Mouse (Mus musculus) embryonic facial prominence, embryonic 12.5 days (tissue): ENCODE results near the gene Ptprq. TPM values are rescaled to one million over a fixed set of nuclear protein-coding genes. Genes with fewer than 3 reads are reported as not detected.
A peak's percentile ranks its signal among the peaks of the same experiment; 100 is the strongest.

Experiments used
- ATAC-seq: fragments of 200-750 bp; cut with Nextera tagmentation; 2 replicates; pipeline ENCODE4 v1.8.0; 2017; ENCODE audit not compliant: insufficient number of reproducible peaks, insufficient read depth, low FRiP score, low TSS enrichment
- H3K27ac ChIP-seq: fragments of 300-500 bp; sonication (generic); 2 replicates; pipeline ENCODE4 v1.5.1; 2016; ENCODE audit warnings: mild to moderate bottlenecking
- H3K27me3 ChIP-seq: fragments of 300-500 bp; sonication (generic); 2 replicates; pipeline ENCODE4 v1.6.1; 2016; ENCODE audit warnings: mild to moderate bottlenecking, moderate library complexity
- H3K36me3 ChIP-seq: fragments of 300-500 bp; sonication (generic); 2 replicates; pipeline ENCODE4 v1.6.1; 2016; ENCODE audit warnings: mild to moderate bottlenecking
- H3K4me1 ChIP-seq: fragments of 300-500 bp; sonication (generic); 2 replicates; pipeline ENCODE4 v1.6.1; 2016
- H3K4me2 ChIP-seq: fragments of 300-500 bp; sonication (generic); replicated peaks from 2 replicates; pipeline ENCODE4 v1.6.1; 2016; ENCODE audit warnings: mild to moderate bottlenecking, moderate library complexity
- H3K4me3 ChIP-seq: fragments of 300-500 bp; sonication (generic); 2 replicates; pipeline ENCODE4 v1.5.1; 2016; ENCODE audit warnings: mild to moderate bottlenecking
- H3K9ac ChIP-seq: fragments of 300-500 bp; sonication (generic); 2 replicates; pipeline ENCODE4 v1.6.1; 2016; ENCODE audit warnings: mild to moderate bottlenecking, moderate library complexity
- H3K9me3 ChIP-seq: fragments of 300-500 bp; sonication (generic); 2 replicates; pipeline ENCODE4 v1.6.1; 2016; ENCODE audit warnings: mild to moderate bottlenecking, moderate library complexity
- WGBS: fragments of 180-500 bp; shearing (Covaris S2); methylation state at CpG from one replicate; pipeline ENCODE4 v1.1.7; 2016; 5-methylcytosine and 5-hydroxymethylcytosine counted together
- microRNA-seq: library from miRNA; unstranded; fragments of <30 nt; microRNA quantifications from one replicate; pipeline ENCODE4, GENCODE M21; 2017
- polyA plus RNA-seq: library from polyadenylated mRNA; unstranded; fragments of >200 nt; fragmentation: Nextera tagmentation; extraction: Ambion mirVana; gene quantifications from 2 replicates; pipeline ENCODE4 v1.2.1, GENCODE M21; 2016

Ptprq gene
- polyA plus RNA-seq, 1 experiment from 2014 or later, result 0.17 TPM

- Histone ChIP-seq H3K27me3 (peaks cover 26% of the 10 kb centered on the region), H3K4me1 (peaks cover 6% of the 10 kb centered on the region; the same call in 1 of the 2 replicates), H3K27ac (no peak within 1 kb of the TSS), H3K36me3 (no peaks in the 10 kb centered on the region), H3K4me3 (peak within 1 kb of the TSS; percentile 25), H3K9ac (no peak within 1 kb of the TSS), H3K4me2 (peak within 1 kb of the TSS; percentile 43; the same call in 1 of the 2 replicates), H3K9me3 (no peaks in the 10 kb centered on the region)
- 60% methylated on average over 8 of the region's 8 CpGs for WGBS
- no peak for ATAC-seq
These were observed 234.0 kb downstream of the Ptprq start, which contains the start of gene Myf5 for GRCm38 (mm10) chr10:107485870-107486269. Gene Myf5, minus strand, starts transcription at chr10:107486134.

- H3K27me3 ChIP-seq, result peaks cover 23% of the 10 kb centered on the region
- H3K4me3 ChIP-seq, result peak overlapping the region; percentile 14; the same call in 1 of the 2 replicates
- WGBS, result 33% methylated on average over 10 of the region's 10 CpGs
- no peaks in the 10 kb centered on the region for H3K36me3 ChIP-seq
- H3K4me1 ChIP-seq, result peaks cover 6% of the 10 kb centered on the region; the same call in 1 of the 2 replicates
- H3K9ac ChIP-seq, result no peak overlapping the region
- no peaks in the 10 kb centered on the region for H3K9me3 ChIP-seq
- no peak overlapping the region for H3K27ac ChIP-seq
- no peak for ATAC-seq
- H3K4me2 ChIP-seq, result peak overlapping the region; percentile 43
These were observed 235.8 kb downstream of the Ptprq start for GRCm38 (mm10) chr10:107484050-107484449.

- Histone ChIP-seq H3K36me3 (no peaks in the 10 kb centered on the region), H3K27ac (no peak overlapping the region), H3K9me3 (no peaks in the 10 kb centered on the region), H3K4me1 (no peaks in the 10 kb centered on the region), H3K4me2 (no peak overlapping the region), H3K9ac (no peak overlapping the region), H3K27me3 (no peaks in the 10 kb centered on the region), H3K4me3 (no peak overlapping the region)
- 51% methylated on average over 2 of the region's 2 CpGs for WGBS
- ATAC-seq, result no peak
These were observed 246.4 kb downstream of the Ptprq start for GRCm38 (mm10) chr10:107473497-107473896.

GRCm38 (mm10) chr10:107471712-107472111, 248.1 kb downstream of the Ptprq start:
- no peak overlapping the region for H3K4me3 ChIP-seq
- no peak overlapping the region for H3K27ac ChIP-seq
- 89% methylated on average over 5 of the region's 5 CpGs for WGBS
- no peak overlapping the region for H3K9ac ChIP-seq
- H3K27me3 ChIP-seq, result no peaks in the 10 kb centered on the region
- H3K9me3 ChIP-seq, result no peaks in the 10 kb centered on the region
- no peak for ATAC-seq
- no peaks in the 10 kb centered on the region for H3K36me3 ChIP-seq
- H3K4me1 ChIP-seq, result no peaks in the 10 kb centered on the region
- no peak overlapping the region for H3K4me2 ChIP-seq

GRCm38 (mm10) chr10:107467819-107468218, 252.0 kb downstream of the Ptprq start:
- Histone ChIP-seq H3K27ac (no peak overlapping the region), H3K9ac (no peak overlapping the region), H3K27me3 (no peaks in the 10 kb centered on the region), H3K4me3 (no peak overlapping the region), H3K9me3 (no peaks in the 10 kb centered on the region), H3K4me1 (no peaks in the 10 kb centered on the region), H3K4me2 (no peak overlapping the region), H3K36me3 (no peaks in the 10 kb centered on the region)
- ATAC-seq, result no peak
- WGBS, result 84% methylated on average over 7 of the region's 7 CpGs

Small RNA genes lying within 50 kb of the gene (microRNA-seq; reads per million reads assigned to microRNA genes)
- gene Gm44403, result not detected

Other genes with a start within 250 kb of the Ptprq start
- gene Myf5, start 233.9 kb downstream of the Ptprq start, polyA plus RNA-seq, result 7.3 and 9.1 TPM in 2 replicates
- gene Myf6, start 225.3 kb downstream of the Ptprq start, polyA plus RNA-seq, result 0.65 and 0.79 TPM in 2 replicates
- 0.24 and 0.31 TPM in 2 replicates for gene Otogl, start 192.1 kb upstream of the Ptprq start, polyA plus RNA-seq